Mouse (Mus musculus) C2C12 (cell line): ENCODE data around the gene Tbc1d22b.

Source experiments
- CEBPB ChIP-seq: IDR thresholded peaks from one replicate; pipeline ENCODE4 v1.6.1; 2011; ENCODE audit warnings: low read depth, mild to moderate bottlenecking, control low read depth, moderate library complexity
- CTCF ChIP-seq: IDR thresholded peaks from one replicate; pipeline ENCODE4 v1.5.1; 2011; ENCODE audit not compliant: control insufficient read depth, insufficient read depth, insufficient read length
- FOSL1 ChIP-seq: IDR thresholded peaks from one replicate; pipeline ENCODE4 v1.8.0; 2011; ENCODE audit warnings: mild to moderate bottlenecking, low read length; ENCODE audit not compliant: poor library complexity, insufficient read depth, severe bottlenecking
- MAX ChIP-seq: IDR thresholded peaks from one replicate; pipeline ENCODE4 v1.6.1; 2011; ENCODE audit warnings: mild to moderate bottlenecking, control low read depth
- MYOG ChIP-seq: IDR thresholded peaks from one replicate; pipeline ENCODE4 v1.6.1; 2011; ENCODE audit not compliant: control insufficient read depth, insufficient read length; ENCODE audit errors: extremely low read depth
- USF1 ChIP-seq: IDR thresholded peaks from one replicate; pipeline ENCODE4 v1.6.1; 2011; ENCODE audit warnings: low read depth, mild to moderate bottlenecking, control low read depth, moderate library complexity

GRCm38 (mm10) chr17:29628946-29629345 lies 79.4 kb downstream of the Tbc1d22b start:
- no peak for TF ChIP-seq MYOG
- no peak for TF ChIP-seq CEBPB
- no peak for TF ChIP-seq CTCF
- no peak for TF ChIP-seq USF1
- no peak for TF ChIP-seq MAX
- TF ChIP-seq FOSL1, result no peak
